Mouse (Mus musculus): ENCODE results near the gene Noto.

The Noto gene

DNA sequence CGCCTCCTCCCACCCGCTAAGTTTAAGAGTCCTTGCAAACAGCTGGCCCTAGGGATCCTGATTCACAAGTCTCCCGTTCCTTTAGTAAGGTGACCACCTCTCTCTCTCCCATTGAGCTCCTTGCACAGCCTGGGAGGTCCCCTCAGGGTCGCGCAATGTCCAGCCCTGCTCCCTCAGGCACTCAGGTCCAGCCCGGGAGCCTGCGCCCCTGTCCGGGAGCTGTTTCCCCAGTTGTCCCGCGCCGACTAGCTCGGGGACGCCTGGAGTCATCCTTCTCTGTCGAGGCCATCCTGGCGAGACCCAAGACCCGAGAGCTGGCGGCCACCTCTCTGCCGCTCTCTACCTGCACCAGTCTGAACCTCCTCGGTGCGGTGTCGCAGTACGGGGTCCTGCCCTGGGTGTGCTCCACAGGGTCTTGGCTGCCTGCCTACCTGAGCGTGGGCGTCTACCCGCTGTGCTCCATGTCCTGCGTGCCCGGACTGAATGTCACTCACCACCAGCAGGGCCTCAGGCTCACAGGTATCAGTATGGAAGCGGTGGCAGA, at the start of gene Noto:
TSS of gene Noto (plus strand) at position 51 of the 544 bp plus-strand sequence.
- DNase-seq (ENCODE audit: low spot score): no peak

DNA sequence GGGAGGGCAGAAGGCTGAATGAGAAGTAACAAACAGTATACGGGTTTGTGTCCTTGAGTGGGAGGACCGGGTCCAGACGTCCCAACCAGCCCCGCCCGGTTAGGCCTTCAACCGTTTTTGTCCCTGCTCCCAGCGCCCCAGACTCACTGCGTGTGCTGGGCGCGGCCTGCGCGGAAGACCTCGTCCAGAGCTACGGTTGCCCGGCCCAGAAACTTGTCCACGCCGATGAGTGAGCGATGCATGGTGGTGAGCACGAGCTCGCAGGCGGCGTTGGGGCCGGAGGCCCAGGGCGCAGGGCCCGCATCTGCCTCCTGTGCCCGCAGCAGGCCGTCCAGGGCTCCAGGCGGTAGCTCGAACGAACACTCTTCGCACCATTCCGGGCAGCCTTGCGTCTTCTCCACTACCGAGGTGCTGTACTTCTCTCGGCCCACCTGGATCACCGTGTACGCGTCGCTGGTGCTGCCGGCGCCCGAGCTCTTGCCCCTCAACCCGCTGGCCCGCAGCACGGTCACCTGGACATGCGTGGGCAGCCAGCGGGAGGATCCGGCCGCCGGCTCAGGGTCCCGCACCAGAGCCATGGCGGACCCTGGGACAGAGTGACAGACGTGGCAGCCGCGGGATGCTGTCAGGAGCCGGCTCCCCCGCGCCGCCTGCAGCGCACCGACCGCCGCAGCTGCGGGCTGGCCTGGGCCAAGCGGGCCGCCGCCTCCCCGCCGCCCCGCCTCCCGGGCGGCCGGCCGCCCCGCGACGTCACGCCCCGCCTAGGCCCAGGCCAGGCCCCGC, 49.5 kb upstream of the Noto start, which contains the start of gene Rab11fip5:
TSS of gene Rab11fip5 (minus strand) at position 684 of the 783 bp plus-strand sequence.
- DNase-seq (ENCODE audit: low spot score): no peak

DNA sequence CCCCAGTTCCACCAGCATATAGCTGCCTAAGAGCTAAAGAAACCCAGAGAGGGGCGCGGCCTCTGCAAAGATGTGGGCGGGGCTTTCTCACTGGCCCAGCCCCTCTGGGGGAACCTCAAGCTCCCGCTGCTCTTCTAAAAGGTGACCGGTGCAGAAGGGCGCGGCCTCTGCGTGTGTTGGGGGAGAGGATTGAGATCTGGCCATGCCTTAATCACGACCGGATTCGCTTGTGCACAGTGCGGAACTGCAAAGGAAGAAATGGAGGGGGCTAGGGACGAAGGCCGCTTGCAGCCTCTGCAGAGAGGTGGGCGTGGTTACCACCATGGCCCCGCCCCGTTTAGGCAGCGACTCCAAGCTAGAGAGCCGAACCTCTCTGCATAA, 49.0 kb upstream of the Noto start:
- DNase-seq (ENCODE audit: low spot score): peak; percentile 92

DNA sequence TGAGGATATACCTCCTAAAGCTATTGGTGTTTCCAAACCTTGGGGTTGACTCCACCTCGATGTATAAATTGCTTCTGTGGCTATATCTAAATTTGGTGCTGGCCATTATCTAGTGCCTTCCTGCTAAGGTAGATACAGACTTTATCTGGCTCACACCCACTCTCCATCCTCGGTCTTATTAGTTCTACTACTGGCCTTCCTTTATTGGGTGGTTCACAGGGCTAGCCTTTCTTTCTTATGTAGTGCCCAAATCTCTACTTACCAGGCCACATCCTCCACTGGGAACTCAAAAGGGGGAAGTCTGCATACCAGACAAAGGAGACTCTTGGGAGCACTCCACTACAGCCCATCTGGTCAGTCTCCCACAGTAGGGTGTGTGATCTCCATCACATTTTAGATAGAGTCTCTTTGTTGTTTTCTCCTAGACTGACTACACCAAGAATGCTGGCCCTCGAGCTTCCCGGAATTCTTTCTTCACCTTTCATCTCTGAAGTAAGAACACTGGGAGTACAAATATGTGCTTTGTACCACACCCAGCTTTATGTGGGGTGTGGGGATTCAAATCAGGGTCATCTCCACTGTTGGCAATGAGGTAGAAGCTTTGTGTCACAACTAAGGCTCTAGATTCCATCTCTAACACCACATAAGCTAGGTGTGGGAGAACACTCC, 46.5 kb upstream of the Noto start:
- no peak for DNase-seq (ENCODE audit: low spot score)

DNA sequence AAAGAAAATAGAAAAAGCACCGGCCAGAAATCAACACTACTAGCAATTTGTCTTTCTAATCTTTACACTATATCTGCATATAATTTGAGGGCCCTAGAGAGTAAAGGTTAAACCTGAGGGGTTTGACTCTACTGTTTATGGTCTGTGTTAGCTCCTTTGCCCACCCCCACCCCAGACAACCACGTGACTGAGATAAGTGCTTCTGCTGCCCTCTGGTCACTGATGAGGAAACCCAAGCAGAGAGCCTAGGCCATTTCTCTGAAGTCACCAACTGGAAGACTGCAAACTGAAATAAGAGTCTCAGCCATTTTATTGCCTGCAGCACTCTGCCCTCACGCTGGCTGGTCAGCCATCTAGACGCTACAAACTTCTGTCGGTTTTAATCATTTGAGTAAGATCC, 45.8 kb upstream of the Noto start:
- DNase-seq (ENCODE audit: low spot score): no peak

DNA sequence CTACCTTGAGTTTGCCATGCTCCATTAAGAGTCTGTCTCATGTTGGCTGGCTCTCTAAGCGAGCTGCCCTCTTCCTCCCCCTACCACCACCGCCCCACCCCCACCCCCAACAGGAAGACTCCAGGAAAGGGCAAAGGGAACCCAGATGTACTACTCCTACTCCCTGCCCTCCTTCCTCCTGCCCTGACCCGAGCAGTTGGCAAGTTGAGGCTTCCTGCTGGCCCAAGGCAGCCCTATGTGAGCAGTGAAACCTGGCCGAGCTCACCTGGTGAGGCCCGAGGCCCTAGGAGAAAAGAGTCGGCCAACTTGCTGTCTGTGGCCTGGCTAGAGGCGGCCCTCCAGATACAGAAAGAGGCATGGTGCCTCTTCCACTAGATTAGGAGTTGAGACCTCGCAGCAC, 45.1 kb upstream of the Noto start:
- DNase-seq (ENCODE audit: low spot score): no peak

DNA sequence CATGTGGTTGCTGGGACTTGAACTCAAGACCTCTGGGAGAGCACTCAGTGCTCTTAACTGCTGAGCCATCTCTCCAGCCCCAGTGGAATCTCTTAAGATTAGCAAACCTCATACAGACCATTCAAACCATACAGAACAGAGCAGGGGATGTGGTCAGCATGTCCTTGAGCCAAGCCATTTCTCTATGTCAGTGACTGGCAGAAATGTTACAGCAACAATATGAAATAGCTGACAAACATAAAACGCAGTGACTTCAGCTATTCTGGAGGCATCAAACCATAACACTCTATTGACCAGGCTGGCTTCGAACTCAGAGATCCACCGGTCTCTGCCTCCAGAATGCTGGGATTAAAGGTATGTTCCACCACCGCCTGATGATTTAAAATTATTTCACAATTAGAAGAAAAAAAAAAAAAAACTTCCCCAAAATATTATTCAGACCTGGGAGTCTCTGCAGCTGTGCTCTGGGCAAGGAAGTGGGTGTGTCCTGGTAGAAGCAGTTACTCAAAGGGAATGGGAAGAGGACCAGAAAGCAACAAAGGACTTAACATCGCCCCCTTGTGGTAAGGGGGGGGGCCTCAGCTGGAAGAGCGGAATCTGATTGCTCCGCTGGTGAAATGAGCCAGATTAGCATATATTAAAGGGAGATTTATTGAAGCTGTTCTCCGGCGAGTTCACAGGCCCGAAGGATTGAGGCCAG, 43.3 kb upstream of the Noto start:
- peak; percentile 79 for DNase-seq (ENCODE audit: low spot score)

DNA sequence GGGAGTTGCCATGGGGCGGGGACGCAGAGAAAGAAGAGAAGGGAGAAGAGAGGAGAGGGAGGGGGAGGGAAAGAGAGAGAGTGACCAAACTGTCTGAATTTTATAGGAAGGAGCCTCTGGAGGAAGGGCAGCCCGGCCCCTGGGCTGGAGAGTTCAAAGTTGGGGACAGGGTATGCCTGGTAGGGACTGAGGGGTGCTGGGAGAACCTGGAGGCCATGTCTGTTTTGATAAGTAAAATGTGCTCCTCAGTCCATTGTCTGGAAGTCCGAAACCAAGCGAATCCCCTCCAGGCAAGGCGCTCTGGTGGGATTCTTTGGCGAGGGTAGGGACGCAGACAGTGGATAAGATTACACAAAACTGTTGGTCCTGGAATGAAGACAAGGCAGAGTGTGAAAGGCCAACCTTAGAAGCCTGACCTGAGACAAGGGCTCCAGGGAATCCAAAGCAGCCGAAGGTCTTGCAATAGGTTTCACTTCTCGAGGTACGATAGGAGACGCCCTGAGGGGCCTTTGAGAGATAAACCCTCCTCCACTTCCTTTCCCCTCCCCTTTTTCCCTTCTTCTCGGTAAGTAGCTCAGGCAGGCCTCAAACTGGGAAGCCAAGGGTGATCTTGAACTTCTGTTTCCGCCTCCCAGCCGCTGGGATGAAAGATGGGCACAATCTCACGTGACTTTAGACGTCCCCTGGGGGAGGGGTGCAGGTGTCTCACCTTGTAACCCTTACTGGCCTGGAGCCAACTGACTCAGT, 42.6 kb upstream of the Noto start:
- DNase-seq (ENCODE audit: low spot score): no peak

DNA sequence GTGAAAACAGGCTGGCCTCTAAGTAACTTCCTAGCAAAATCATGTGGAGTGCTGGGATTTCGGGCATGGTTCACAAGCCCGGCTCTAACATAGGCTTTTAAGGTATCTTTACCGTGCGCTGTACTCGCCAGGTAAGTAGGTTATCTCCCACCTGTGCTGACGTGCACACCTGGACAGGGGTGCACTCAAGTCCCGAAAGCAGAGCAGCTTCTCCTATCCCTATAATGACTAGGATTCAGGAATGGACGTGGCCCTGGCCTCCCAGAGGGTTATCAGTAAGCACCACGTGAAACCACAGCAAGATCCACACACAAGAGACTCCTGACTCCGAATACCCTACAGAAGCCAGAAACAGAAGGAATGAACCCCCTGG, 42.1 kb upstream of the Noto start:
- no peak for DNase-seq (ENCODE audit: low spot score)

DNA sequence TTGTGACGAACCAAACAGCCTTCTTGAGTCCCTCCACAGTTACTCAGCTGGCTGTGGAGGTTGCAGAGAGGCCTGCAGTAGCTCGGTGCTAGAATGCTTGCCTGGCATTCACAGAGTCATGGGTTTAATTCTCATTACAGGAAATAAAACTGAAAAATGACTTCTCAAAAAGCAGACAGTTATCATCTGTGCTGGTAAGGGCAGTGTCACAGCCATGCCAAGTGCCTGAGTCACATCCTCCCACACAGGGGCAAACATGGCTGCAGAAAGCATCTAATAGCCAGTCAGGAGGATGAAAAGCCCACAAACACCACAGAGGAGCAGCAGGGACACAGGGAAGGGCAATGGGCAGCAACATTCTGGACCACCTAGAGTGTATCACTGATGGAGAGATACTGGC, 40.9 kb upstream of the Noto start:
- no peak for DNase-seq (ENCODE audit: low spot score)

DNA sequence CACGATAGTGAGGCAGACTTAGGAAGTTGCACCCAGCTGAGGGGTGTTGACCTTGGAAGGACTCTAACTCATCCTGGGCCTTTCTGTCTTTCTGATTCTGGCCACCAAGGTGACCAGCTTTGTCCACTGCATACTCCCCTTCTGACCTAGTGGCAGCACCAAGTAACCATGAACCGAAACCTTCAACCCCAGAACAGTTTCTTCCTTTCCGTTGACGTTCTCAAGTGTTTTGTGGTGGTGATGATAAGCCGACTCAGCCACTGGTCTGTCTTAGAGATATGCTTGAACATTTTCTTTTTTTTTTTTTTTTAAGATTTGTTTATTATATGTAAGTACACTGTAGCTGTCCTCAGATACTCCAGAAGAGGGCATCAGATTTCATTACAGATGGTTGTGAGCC, 35.1 kb upstream of the Noto start:
- DNase-seq (ENCODE audit: low spot score): no peak

DNA sequence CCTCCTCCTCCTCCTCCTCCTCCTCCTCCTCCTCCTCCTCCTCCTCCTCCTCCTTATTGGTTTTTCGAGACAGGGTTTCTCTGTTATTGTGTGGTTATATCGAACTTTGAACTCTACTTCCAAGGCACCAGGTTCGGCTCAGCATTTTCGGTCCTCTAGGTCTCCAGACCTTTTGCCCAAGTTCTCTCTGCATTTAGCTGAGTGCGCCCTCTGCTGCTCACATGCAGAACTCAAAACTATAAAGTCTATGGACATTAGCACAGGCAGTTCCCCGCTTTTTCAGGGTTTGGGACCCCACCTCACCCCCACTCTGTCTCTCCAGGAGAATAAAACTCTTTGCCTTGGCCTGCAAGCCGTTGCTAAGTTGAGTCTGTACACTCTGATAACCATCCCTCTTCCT, 31.9 kb upstream of the Noto start:
- peak; percentile 57 for DNase-seq (ENCODE audit: low spot score)

DNA sequence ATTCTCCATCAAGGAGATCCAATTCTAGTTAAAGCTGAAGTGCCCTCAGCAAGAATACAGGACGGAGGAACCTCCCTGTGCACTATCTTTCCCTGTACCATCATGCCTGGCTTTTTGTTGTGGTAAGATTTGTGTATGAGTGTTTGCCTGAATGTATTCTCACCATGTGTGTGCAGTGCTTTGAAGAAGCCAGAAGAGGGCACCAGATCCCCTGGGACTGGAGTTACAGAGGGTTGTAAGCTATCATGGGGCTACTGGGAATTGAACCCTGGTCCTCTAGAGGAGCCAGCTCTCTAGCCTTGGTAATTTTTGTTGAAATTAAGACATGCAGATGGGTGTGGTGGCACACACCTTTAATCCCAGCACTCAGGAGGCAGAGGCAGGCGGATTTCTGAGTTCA, 28.3 kb upstream of the Noto start:
- no peak for DNase-seq (ENCODE audit: low spot score)

DNA sequence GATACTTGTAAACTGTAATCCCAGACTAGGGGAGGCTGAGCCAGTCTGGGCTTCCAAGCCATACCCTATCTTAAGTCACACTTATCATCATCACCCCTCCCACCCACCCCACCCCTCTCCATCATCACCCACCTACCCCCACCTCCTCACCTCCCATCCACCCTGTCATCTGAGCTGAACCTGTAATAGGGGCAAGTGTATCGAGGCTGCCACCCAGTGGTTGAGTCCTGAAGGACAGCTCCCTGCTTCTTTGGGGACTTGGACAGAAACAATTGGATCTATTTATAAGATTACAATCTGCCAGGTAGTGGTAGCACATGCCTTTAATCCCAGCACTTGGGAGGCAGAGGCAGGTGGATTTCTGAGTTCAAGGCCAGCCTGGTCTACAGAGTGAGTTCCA, 26.5 kb upstream of the Noto start:
- peak; percentile 25 for DNase-seq (ENCODE audit: low spot score)

DNA sequence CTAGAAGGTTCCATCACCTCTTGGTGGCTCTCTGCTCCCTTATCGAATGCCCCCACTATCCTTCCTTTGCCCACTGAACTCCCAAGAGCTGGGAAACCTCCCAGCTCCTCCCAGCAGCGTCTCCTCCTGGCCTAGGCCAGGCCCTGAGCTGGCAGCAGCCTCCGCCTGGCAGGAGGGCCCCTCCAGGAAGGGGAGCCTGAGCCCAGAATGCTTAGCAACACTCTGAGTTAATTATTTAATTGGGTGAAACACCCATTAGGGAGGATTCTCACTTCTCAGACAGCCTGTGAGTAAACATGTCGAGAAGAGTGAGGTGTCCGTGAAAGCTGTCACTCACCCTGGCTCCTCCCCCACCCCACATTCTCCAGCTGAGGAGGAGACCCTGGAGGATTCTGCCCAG, 24.0 kb upstream of the Noto start:
- DNase-seq (ENCODE audit: low spot score): no peak

DNA sequence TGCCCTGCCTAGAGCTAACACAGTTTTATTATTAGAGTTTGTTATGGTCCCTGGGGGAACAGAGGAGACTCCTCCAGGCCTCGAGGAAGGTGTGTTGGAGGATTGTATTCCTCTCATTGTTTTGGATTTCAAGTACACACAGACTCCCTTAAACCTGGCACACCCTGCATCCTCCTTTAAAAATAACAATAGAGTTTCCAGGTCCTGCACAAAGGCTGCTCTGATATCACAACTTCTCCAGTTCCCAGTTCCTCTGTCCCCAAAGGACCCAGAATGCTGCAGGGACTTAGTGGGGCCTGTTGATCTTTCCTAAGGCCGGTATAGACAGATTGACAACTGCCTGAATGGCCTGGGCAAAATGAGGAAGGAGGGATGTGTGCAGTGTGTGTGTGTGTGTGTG, 21.1 kb upstream of the Noto start:
- no peak for DNase-seq (ENCODE audit: low spot score)

DNA sequence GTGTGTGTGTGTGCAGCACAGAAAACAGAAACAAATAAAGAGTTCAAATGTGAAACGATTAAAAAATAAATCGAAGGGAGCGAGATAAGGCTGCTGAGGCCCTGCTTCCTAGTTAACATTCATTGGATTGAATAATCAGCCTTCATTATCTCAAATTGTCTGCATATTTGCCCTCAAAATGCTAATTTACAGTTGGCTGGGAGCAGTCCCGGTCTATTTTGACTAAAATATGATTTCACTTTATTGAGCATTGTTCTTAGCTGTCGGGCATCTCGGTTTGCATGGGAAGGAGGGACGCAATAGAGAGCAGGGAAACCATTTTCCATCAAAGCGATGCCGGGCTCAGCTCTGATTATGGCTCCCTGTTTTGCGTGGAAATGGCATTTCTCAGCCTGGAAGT, 20.6 kb upstream of the Noto start:
- no peak for DNase-seq (ENCODE audit: low spot score)

DNA sequence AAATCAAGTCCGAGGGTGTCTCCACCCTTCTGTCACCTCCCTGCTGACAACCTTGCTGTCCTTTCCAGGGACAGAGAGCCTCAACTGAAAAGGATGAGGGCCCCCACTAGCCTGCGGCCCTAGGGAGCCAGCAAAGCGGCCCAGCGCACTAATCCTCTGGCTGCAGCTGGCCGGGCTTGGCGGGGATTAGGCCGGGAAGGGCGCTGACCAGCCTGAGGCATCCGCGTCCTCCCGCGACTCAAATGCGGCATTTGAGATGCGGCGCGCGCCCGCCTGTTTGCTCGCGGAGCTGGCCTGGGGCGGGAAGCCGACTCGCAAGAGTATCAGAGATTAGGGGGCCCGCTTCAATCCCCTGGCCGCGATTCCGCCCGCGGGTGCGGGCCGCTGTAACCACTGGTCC, 14.7 kb upstream of the Noto start:
- DNase-seq (ENCODE audit: low spot score): no peak

DNA sequence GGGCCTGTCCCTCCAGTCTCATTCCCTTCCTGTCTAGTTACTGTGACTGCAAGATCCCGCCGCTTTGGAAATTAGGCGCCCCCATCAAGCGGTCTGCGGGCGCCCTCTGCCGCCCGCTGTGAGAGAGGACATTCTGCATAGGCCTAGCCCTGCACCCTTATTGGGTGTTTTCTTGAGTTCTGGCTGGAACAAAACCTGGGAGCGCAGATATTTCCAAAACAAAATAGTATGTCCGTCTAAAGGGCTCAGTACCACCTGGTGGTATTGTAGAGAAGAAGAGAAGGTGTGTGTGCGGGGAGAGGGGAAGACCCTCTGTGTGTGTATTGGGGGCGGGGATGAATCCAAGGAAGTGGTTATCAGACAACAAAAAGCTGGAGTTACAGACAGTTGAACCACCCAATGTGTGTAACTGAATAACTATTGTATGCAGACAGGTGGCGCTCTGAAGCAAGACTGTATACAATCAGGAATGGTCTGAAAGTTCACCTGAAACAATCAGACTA, 12.9 kb upstream of the Noto start:
- DNase-seq (ENCODE audit: low spot score): no peak

DNA sequence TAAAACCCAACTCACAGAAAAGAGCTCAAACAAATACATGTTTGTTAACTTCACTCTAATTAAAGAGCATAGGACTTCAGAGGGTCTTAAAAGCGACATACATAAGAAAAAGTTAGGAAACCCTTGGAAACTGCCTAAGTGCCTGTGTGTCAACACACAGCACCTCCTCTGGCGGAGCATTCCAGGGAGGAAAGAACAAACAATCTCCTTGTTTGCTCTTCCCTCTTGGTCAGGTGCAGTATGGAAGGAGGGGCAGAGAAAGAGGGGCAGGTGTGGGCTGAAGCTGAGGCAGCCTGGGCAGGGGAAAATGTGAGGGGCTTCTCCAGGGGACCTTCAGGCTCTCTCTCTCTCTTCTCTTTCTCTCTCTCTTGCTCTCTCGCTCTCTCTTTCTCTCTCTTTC, 7.9 kb upstream of the Noto start:
- no peak for DNase-seq (ENCODE audit: low spot score)

DNA sequence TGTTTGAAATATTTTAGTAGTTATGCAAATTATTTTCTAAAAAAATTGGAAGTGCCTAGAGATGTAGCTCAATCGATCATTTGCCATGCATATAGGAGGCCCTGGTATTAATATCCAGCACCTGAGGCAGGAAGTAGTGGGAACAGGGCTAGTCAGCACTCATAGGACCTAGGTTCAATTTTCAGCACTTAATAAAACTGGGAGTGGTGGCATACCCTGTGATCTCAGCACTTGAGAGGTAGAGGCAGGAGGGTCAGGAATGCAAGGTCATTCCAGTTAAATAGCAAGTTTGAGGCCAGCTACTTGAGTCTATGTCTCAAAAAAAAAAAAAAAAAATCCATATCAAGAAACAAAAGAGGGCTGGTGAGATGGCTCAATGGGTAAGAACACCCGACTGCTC, 4.5 kb upstream of the Noto start:
- DNase-seq (ENCODE audit: low spot score): no peak

DNA sequence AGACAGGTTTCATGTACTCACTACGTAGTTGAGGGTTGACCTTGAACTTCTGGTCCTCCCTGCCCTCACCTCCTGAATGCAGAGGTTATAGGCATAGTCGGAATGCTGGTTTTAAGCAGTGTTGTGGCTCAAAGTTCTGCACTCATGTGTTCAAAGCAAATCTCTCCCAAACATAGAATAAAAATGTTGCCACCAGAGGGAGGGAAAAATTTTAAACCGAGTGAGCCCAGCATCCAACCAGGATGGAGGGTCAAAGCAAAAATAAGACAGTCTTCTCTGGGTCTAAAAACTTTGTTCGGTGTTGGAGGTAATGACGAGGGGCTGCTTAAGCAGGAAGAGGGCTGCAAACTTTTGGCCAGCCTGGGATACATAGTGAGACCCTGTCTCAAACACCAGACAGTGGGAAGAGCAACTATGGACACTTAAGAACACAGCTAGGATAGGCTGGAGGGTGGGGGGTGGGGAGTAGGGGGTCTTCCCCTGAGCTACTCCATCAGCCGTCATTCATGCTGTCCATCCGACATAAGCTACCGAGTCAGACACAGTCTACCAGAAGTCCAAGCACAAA, 7.7 kb downstream of the Noto start:
- no peak for DNase-seq (ENCODE audit: low spot score)
